Mouse (Mus musculus) bone marrow macrophage, adult 2 months (primary cell): ENCODE measurements around the gene Hoxd3.

Source experiments
- CTCF ChIP-seq: IDR thresholded peaks from 2 replicates; pipeline ENCODE4 v1.5.1; 2012; ENCODE audit warnings: low read depth, mild to moderate bottlenecking, low read length, moderate library complexity
- POLR2A ChIP-seq: IDR thresholded peaks from 2 replicates; pipeline ENCODE4 v1.6.1; 2012; ENCODE audit warnings: mild to moderate bottlenecking, low read depth, low read length, borderline replicate concordance

- TF ChIP-seq POLR2A (no peak), CTCF (no peak)
Observed at GRCm38 (mm10) chr2:74720955-74721491, 9.3 kb downstream of the Hoxd3 start.
